Mouse (Mus musculus) MEL (cell line): ENCODE measurements around the gene Sdccag8. TPM values are rescaled to one million over a fixed set of nuclear protein-coding genes. Genes with fewer than 3 reads are reported as not detected.

Experiments
- DNase-seq: peaks from one replicate; pipeline ENCODE4 v3.0.0; 2011; ENCODE audit warnings: low read depth, low spot score
- H3K27ac ChIP-seq: 2 replicates; pipeline ENCODE4 v1.5.1; 2012; ENCODE audit warnings: low read depth, mild to moderate bottlenecking, control low read depth, low read length, moderate library complexity; ENCODE audit not compliant: control insufficient read depth
- H3K27me3 ChIP-seq, 2 experiments: fragments of 150-350 bp in 1 of 2; sonication (generic) in 1 of 2; 2 replicates each; pipeline ENCODE4 v1.6.1; 2012; ENCODE audit warnings: low read length in 2 of 2, mild to moderate bottlenecking in 2 of 2, improper control_type of control experiment in 1 of 2, moderate library complexity in 1 of 2; ENCODE audit not compliant: insufficient read depth in 2 of 2, control insufficient read depth in 1 of 2
- H3K36me3 ChIP-seq, 2 experiments: 2 replicates each; pipeline ENCODE4 v1.6.1; 2012 to 2014; ENCODE audit warnings: low read length in 2 of 2, improper control_type of control experiment in 1 of 2, inconsistent platforms in 1 of 2, mild to moderate bottlenecking in 1 of 2; ENCODE audit not compliant: insufficient read depth in 2 of 2, control insufficient read depth in 1 of 2
- H3K4me1 ChIP-seq, 2 experiments: fragments of 150-350 bp in 1 of 2; sonication (generic) in 1 of 2; 2 replicates each; pipeline ENCODE4 v1.6.1; 2012; ENCODE audit warnings: low read length in 2 of 2, improper control_type of control experiment in 1 of 2, mild to moderate bottlenecking in 1 of 2; ENCODE audit not compliant: insufficient read depth in 2 of 2, control insufficient read depth in 1 of 2
- H3K4me3 ChIP-seq, 2 experiments: fragments of 150-350 bp in 1 of 2; sonication (generic) in 1 of 2; 2 replicates each; pipeline ENCODE4 v1.5.1; 2012; ENCODE audit warnings: low read depth in 2 of 2, low read length in 2 of 2, mild to moderate bottlenecking in 2 of 2, moderate library complexity in 2 of 2, control low read depth in 1 of 2, improper control_type of control experiment in 1 of 2; ENCODE audit not compliant: control insufficient read depth in 1 of 2, insufficient read depth in 1 of 2
- H3K79me2 ChIP-seq: 2 replicates; pipeline ENCODE4 v1.6.1; 2012; ENCODE audit warnings: mild to moderate bottlenecking, low read length, moderate library complexity; ENCODE audit not compliant: control insufficient read depth, poor library complexity, insufficient read depth
- H3K9ac ChIP-seq: 2 replicates; pipeline ENCODE4 v1.6.1; 2012; ENCODE audit warnings: low read depth, mild to moderate bottlenecking, control low read depth, low read length, moderate library complexity; ENCODE audit not compliant: control insufficient read depth, poor library complexity, severe bottlenecking
- H3K9me3 ChIP-seq: fragments of 150-350 bp; sonication (generic); replicated peaks from 2 replicates; pipeline ENCODE4 v1.6.1; 2012; ENCODE audit warnings: mild to moderate bottlenecking, low read length, improper control_type of control experiment, moderate library complexity; ENCODE audit not compliant: insufficient read depth
- CHD1 ChIP-seq: IDR thresholded peaks from 2 replicates; pipeline ENCODE4 v1.6.1; 2012; ENCODE audit warnings: low read depth, mild to moderate bottlenecking, inconsistent platforms, low read length, improper control_type of control experiment
- CTCF ChIP-seq, 3 experiments: IDR thresholded peaks in 2 of 3; conservative IDR thresholded peaks in 1 of 3; 2 replicates each; pipeline ENCODE4 v1.5.1; 2011 to 2012; ENCODE audit warnings: low read length in 3 of 3, low read depth in 2 of 3, mild to moderate bottlenecking in 2 of 3, improper control_type of control experiment in 1 of 3, inconsistent platforms in 1 of 3, mixed read lengths in 1 of 3, moderate library complexity in 1 of 3; ENCODE audit not compliant: control insufficient read depth in 1 of 3, insufficient read depth in 1 of 3, poor library complexity in 1 of 3, severe bottlenecking in 1 of 3
- EP300 ChIP-seq, 2 experiments: IDR thresholded peaks; 2 replicates each; pipeline ENCODE4 v1.6.1; 2011; ENCODE audit warnings: improper control_type of control experiment in 2 of 2, low read length in 2 of 2, low read depth in 1 of 2, mild to moderate bottlenecking in 1 of 2
- GATA1 ChIP-seq: IDR thresholded peaks from 2 replicates; pipeline ENCODE4 v1.6.1; 2011; ENCODE audit warnings: low read depth, low read length, improper control_type of control experiment
- HCFC1 ChIP-seq: IDR thresholded peaks from 2 replicates; pipeline ENCODE4 v1.6.1; 2012; ENCODE audit warnings: low read depth, mild to moderate bottlenecking, inconsistent platforms, low read length, improper control_type of control experiment, moderate library complexity
- MAX ChIP-seq: IDR thresholded peaks from 2 replicates; pipeline ENCODE4 v1.6.1; 2011; ENCODE audit warnings: low read length, improper control_type of control experiment
- MEF2A ChIP-seq: IDR thresholded peaks from 2 replicates; pipeline ENCODE4 v1.6.1; 2014; ENCODE audit warnings: low read depth, mild to moderate bottlenecking, inconsistent platforms, low read length, improper control_type of control experiment; ENCODE audit not compliant: poor library complexity, insufficient replicate concordance, severe bottlenecking; ENCODE audit errors: extremely low read depth
- MXI1 ChIP-seq: IDR thresholded peaks from 2 replicates; pipeline ENCODE4 v1.6.1; 2011; ENCODE audit warnings: mild to moderate bottlenecking, low read depth, low read length, improper control_type of control experiment
- MYB ChIP-seq: IDR thresholded peaks from 2 replicates; pipeline ENCODE4 v1.6.1; 2011; ENCODE audit warnings: mild to moderate bottlenecking, low read depth, low read length, improper control_type of control experiment
- NRF1 ChIP-seq: IDR thresholded peaks from 2 replicates; pipeline ENCODE4 v1.6.1; 2014; ENCODE audit warnings: low read depth, mild to moderate bottlenecking, inconsistent platforms, low read length, improper control_type of control experiment, moderate library complexity; ENCODE audit not compliant: poor library complexity, insufficient read depth, severe bottlenecking
- POLR2AphosphoS5 ChIP-seq: IDR thresholded peaks from 2 replicates; pipeline ENCODE4 v1.6.1; 2012; ENCODE audit warnings: low read depth, borderline replicate concordance, mild to moderate bottlenecking, inconsistent platforms, low read length, moderate library complexity, mixed read lengths
- SIN3A ChIP-seq: IDR thresholded peaks from 2 replicates; pipeline ENCODE4 v1.6.1; 2012; ENCODE audit warnings: low read length, improper control_type of control experiment, inconsistent platforms
- SMC3 ChIP-seq: IDR thresholded peaks from 2 replicates; pipeline ENCODE4 v1.6.1; 2011; ENCODE audit warnings: low read depth, low read length, improper control_type of control experiment
- TCF12 ChIP-seq: IDR thresholded peaks from 2 replicates; pipeline ENCODE4 v1.6.1; 2014; ENCODE audit warnings: low read depth, mild to moderate bottlenecking, inconsistent platforms, low read length, improper control_type of control experiment, moderate library complexity
- UBTF ChIP-seq: IDR thresholded peaks from 2 replicates; pipeline ENCODE4 v1.6.1; 2012; ENCODE audit warnings: low read depth, mild to moderate bottlenecking, inconsistent platforms, low read length, improper control_type of control experiment, moderate library complexity, borderline replicate concordance; ENCODE audit not compliant: insufficient read depth
- USF1 ChIP-seq: IDR thresholded peaks from 2 replicates; pipeline ENCODE4 v1.6.1; 2014; ENCODE audit warnings: low read depth, mild to moderate bottlenecking, inconsistent platforms, low read length, improper control_type of control experiment, moderate library complexity
- USF2 ChIP-seq, 2 experiments: IDR thresholded peaks; 2 replicates each; pipeline ENCODE4 v1.6.1; 2011 to 2012; ENCODE audit warnings: improper control_type of control experiment in 2 of 2, low read length in 2 of 2, borderline replicate concordance in 1 of 2, inconsistent platforms in 1 of 2, low read depth in 1 of 2, mild to moderate bottlenecking in 1 of 2; ENCODE audit not compliant: insufficient read depth in 1 of 2
- ZC3H11A ChIP-seq: IDR thresholded peaks from 2 replicates; pipeline ENCODE4 v1.6.1; 2012; ENCODE audit warnings: low read depth, mild to moderate bottlenecking, inconsistent platforms, low read length, improper control_type of control experiment
- ZMIZ1 ChIP-seq: IDR thresholded peaks from 2 replicates; pipeline ENCODE4 v1.6.1; 2012; ENCODE audit warnings: low read depth, mild to moderate bottlenecking, inconsistent platforms, low read length, improper control_type of control experiment, moderate library complexity
- ZNF384 ChIP-seq: IDR thresholded peaks from 2 replicates; pipeline ENCODE4 v1.6.1; 2012; ENCODE audit warnings: low read depth, mild to moderate bottlenecking, inconsistent platforms, low read length, improper control_type of control experiment
- polyA plus RNA-seq, 2 experiments: library from polyadenylated mRNA; stranded (reverse) in 1 of 2; unstranded in 1 of 2; fragments of >175 nt in 1 of 2; fragments of >200 nt in 1 of 2; gene quantifications; 2 replicates each; pipeline versions ENCODE4 v1.2.1 to v1.2.4; 2012; ENCODE audit warnings: low replicate concordance in 2 of 2, low read depth in 1 of 2; ENCODE audit not compliant: insufficient read length in 2 of 2, insufficient read depth in 1 of 2, missing spikeins in 1 of 2
- total RNA-seq: library from RNA; depleted of rRNA; stranded (reverse); fragments of 300-350 nt; gene quantifications from 2 replicates; pipeline ENCODE4 v1.2.3, GENCODE M21; 2012

Gene Sdccag8
- total and polyA plus RNA-seq, 3 experiments, result 4.6 to 7.8 TPM; not detected in 1

DNA sequence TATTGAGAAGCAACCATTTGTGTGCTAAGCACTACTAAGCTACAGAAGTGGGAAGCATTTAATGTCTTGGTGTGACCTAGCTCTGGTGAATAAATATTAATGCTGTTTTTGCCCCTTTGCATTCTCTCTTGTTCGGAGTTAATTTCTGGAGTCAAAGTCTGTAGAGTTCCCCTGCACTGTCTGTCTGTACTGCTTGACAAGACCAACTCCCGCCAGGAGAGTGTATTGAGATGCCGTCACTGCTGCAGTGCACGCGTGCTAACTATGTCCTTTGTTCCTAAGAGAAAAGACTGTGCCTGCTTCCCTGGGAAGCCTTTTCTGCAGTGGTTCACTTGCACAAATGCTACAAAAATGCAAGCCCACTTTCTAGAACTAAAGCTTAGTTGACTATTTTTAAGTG, 108.4 kb downstream of the Sdccag8 start:
- Histone ChIP-seq H3K4me3 (no peak overlapping the region), H3K9ac (no peak overlapping the region), H3K27me3 (no peaks in the 10 kb centered on the region), H3K4me1 (no peaks in the 10 kb centered on the region), H3K27ac (no peak overlapping the region), H3K36me3 (no peaks in the 10 kb centered on the region), H3K79me2 (no peaks in the 10 kb centered on the region), H3K9me3 (no peaks in the 10 kb centered on the region)
- no peak for TF ChIP-seq MYB
- TF ChIP-seq CHD1, result no peak
- no peak for TF ChIP-seq ZNF384
- no peak for TF ChIP-seq GATA1
- TF ChIP-seq TCF12, result no peak
- TF ChIP-seq ZMIZ1, result no peak
- TF ChIP-seq ZC3H11A, result no peak
- TF ChIP-seq MXI1, result no peak
- TF ChIP-seq MEF2A, result no peak
- no peak for TF ChIP-seq UBTF
- no peak for DNase-seq

DNA sequence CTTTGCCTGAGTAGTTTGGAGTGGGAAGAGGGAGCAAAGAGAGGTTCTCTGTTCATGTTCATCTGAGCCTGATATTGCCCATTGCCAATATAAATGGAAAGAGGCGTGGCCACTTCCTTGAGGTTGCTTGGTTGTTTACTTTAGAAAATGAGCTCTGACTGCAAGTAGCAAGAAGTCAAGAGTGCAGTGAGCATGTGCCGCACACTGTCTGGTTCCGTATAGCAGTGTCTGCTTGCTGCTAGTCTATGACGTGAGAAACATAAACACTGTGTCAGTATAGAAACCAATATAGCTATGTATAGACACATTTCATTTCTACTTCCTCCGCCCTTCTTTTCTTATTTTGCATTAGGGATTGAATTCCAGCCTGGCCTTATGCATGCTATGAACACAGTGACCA, 111.5 kb downstream of the Sdccag8 start:
- no peak overlapping the region for H3K27ac ChIP-seq
- no peak overlapping the region for H3K4me3 ChIP-seq
- H3K9me3 ChIP-seq, result no peaks in the 10 kb centered on the region
- H3K9ac ChIP-seq, result no peak overlapping the region
- DNase-seq, result no peak
- no peaks in the 10 kb centered on the region for H3K4me1 ChIP-seq
- TF ChIP-seq POLR2AphosphoS5, result no peak
- no peak for TF ChIP-seq HCFC1
- TF ChIP-seq NRF1, result no peak
- TF ChIP-seq ZC3H11A, result no peak
- TF ChIP-seq CTCF (IDR thresholded peaks at IDR 0.05 in 2 of 3, conservative IDR thresholded peaks at IDR 0.05 in 1 of 3; ENCODE audit: control insufficient read depth in 1 of 3, insufficient read depth in 1 of 3, low read depth in 2 of 3, low read length in 3 of 3, poor library complexity in 1 of 3, severe bottlenecking in 1 of 3), result no peak
- TF ChIP-seq USF1, result no peak
- no peak for TF ChIP-seq CHD1
- no peak for TF ChIP-seq EP300 (IDR thresholded peaks at IDR 0.05; ENCODE audit: low read depth in 1 of 2, low read length in 2 of 2)
- no peak for TF ChIP-seq ZMIZ1
- TF ChIP-seq SIN3A, result no peak
- TF ChIP-seq SMC3, result no peak
- TF ChIP-seq USF2 (IDR thresholded peaks at IDR 0.05; ENCODE audit: borderline replicate concordance in 1 of 2, insufficient read depth in 1 of 2, low read depth in 1 of 2, low read length in 2 of 2), result no peak
- TF ChIP-seq MAX, result no peak
- no peaks in the 10 kb centered on the region for H3K79me2 ChIP-seq
- no peaks in the 10 kb centered on the region for H3K36me3 ChIP-seq
- no peaks in the 10 kb centered on the region for H3K27me3 ChIP-seq
